Mouse (Mus musculus): ENCODE results near the gene Gm21762. TPM values are rescaled to one million over a fixed set of nuclear protein-coding genes. Genes with fewer than 3 reads are reported as not detected.
"Not testable (repeated sequence)": the region's sequence is repeated elsewhere in the genome, so short reads cannot be mapped to it uniquely, and the experiment has no call there.

Gm21762 gene
- polyA plus RNA-seq, 1 experiment from 2014 or later = not detected

DNA sequence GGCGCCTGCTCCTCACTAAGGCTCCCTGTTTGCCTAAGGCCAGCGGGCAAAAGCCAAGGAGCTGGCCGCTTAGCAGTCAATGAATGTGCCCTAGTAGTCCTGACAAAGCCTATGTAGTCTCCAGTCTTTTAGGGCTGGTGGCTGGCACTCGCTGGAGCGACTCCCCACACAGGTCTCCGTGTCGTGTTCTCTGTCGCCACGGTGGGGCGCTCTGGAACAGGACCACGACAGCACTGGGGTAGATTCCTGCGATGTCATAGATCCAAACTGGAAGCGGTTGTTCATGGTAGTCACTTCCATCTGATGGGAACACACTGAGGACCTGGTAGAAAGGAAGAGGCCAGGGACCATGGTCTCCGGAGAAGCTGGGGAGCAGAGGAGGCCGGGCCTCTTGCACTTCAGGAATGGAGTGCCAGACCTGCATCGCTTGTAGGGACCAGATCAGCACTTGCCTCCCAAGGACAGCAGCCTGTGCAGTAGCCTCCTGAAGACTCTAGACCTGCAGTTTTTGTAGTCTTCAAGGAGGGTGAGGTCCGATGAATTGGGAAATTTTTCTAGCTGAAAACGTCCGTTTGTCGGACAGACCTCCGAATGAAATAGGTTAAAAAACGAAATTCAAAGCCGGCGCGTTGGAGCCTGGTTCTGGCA lies 7.4 kb upstream of the Gm21762 start:
- not testable (repeated sequence) for H3K9me3 ChIP-seq (ENCODE audit: control insufficient read depth, low read depth, low read length); H3K4me3 ChIP-seq (ENCODE audit: low read depth, low read length); H3K9ac ChIP-seq (replicated peaks; ENCODE audit: low read depth, low read length); H3K36me3 ChIP-seq (ENCODE audit: control insufficient read depth, insufficient read depth, low read length); ATAC-seq (ENCODE audit: insufficient number of reproducible peaks, insufficient read depth, low FRiP score, low read depth); H3K4me2 ChIP-seq (replicated peaks; ENCODE audit: low read depth, low read length); H3K27me3 ChIP-seq (ENCODE audit: control insufficient read depth, insufficient read depth, low read length); H3K4me1 ChIP-seq (ENCODE audit: control insufficient read depth, insufficient read depth, low read length); H3K27ac ChIP-seq (ENCODE audit: low read length)
- 93% methylated on average over 16 of the region's 25 CpGs for WGBS

DNA sequence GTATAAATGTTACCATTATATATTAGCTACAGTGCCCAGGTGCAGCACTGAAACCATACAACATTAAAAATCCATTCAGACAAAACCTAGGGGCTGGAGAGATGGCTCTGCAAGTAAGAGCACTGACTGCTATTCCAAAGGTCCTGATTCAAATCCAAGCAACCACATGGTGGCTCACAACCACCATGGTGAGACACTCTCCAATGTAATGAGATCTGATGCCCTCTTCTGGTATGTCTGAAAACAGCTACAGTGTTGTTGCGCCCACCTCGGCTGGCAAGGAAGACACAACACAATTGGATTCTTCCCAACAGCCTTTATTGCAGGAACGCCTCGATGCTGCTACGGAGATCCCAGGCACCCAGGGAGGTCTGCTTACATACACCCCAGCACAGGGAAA lies 5.2 kb upstream of the Gm21762 start:
- 77% methylated on average over 5 of the region's 5 CpGs for WGBS

DNA sequence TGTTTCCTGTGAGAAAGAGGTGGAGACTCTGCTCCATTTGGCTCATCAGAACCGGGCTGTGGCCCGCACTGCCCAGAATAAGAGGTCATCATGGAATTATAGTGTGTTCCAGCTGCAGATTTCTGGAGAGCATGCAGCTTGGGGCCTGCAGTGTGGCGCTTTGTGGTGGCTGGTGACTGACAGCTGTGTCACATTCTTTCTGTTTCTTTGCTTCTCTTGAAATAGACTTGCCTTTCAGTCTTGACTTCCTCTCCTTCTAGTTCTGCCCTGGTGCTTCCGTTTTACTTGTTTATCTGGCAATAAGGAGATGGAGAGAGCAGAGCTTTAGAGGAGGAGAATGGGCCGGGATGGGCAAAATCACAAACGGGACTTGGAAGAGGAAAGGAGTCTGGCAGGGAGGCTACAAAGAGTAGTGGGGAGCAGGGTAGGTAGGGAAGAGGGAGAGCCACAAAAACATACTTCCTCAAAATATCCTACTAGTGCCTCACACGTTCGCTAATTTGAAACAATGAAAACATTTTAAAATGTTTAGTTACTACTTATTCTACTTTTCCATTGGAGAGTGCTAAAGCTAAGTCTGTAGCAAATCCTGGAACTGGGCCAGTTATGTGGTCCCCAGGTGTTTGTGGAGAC lies 19.4 kb downstream of the Gm21762 start:
- H3K27ac ChIP-seq (ENCODE audit: low read length); H3K9ac ChIP-seq (replicated peaks; ENCODE audit: low read depth, low read length); H3K4me3 ChIP-seq (ENCODE audit: low read depth, low read length); H3K4me2 ChIP-seq (replicated peaks; ENCODE audit: low read depth, low read length); H3K9me3 ChIP-seq (ENCODE audit: control insufficient read depth, low read depth, low read length); H3K27me3 ChIP-seq (ENCODE audit: control insufficient read depth, insufficient read depth, low read length); H3K36me3 ChIP-seq (ENCODE audit: control insufficient read depth, insufficient read depth, low read length); H3K4me1 ChIP-seq (ENCODE audit: control insufficient read depth, insufficient read depth, low read length); ATAC-seq (ENCODE audit: insufficient number of reproducible peaks, insufficient read depth, low FRiP score, low read depth): not testable (repeated sequence)
- WGBS = 83% methylated on average over 7 of the region's 8 CpGs

More for the DNA sequence above, 5.2 kb upstream of the Gm21762 start:
- H3K27me3 ChIP-seq (ENCODE audit: control insufficient read depth, insufficient read depth, low read length); H3K4me1 ChIP-seq (ENCODE audit: control insufficient read depth, insufficient read depth, low read length); H3K4me2 ChIP-seq (replicated peaks; ENCODE audit: low read depth, low read length); H3K36me3 ChIP-seq (ENCODE audit: control insufficient read depth, insufficient read depth, low read length); H3K27ac ChIP-seq (ENCODE audit: low read length); H3K9ac ChIP-seq (replicated peaks; ENCODE audit: low read depth, low read length); H3K4me3 ChIP-seq (ENCODE audit: low read depth, low read length); H3K9me3 ChIP-seq (ENCODE audit: control insufficient read depth, low read depth, low read length); ATAC-seq (ENCODE audit: insufficient number of reproducible peaks, insufficient read depth, low FRiP score, low read depth): not testable (repeated sequence)

DNA sequence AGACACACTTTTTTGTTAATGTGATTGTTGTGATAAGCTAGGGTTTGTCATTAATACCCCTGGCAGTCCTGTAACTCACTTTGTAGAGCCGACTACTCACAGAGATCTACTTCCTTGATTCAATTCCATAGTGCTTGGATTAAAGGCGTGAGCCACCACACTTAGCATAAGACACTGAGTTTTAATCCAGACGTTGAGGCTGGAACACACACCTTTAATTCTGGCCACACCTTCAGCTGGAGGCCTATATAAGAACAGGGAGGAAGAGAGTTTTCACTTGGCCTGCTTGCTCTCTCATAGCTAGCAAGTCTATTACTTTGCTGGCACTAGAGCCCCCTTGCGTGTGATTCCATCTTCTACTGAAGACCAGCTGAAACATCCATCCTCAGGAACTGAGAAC lies 43.6 kb downstream of the Gm21762 start, which contains the start of gene Gm21818:
TSS of gene Gm21818 (plus strand) at position 301 of the 400 bp plus-strand sequence.
- H3K36me3 ChIP-seq (ENCODE audit: control insufficient read depth, insufficient read depth, low read length); H3K4me1 ChIP-seq (ENCODE audit: control insufficient read depth, insufficient read depth, low read length); H3K4me3 ChIP-seq (ENCODE audit: low read depth, low read length); H3K27me3 ChIP-seq (ENCODE audit: control insufficient read depth, insufficient read depth, low read length); H3K9me3 ChIP-seq (ENCODE audit: control insufficient read depth, low read depth, low read length); H3K4me2 ChIP-seq (replicated peaks; ENCODE audit: low read depth, low read length); H3K27ac ChIP-seq (ENCODE audit: low read length); H3K9ac ChIP-seq (replicated peaks; ENCODE audit: low read depth, low read length); ATAC-seq (ENCODE audit: insufficient number of reproducible peaks, insufficient read depth, low FRiP score, low read depth): not testable (repeated sequence)
- 68% methylated on average over 4 of the region's 4 CpGs for WGBS

DNA sequence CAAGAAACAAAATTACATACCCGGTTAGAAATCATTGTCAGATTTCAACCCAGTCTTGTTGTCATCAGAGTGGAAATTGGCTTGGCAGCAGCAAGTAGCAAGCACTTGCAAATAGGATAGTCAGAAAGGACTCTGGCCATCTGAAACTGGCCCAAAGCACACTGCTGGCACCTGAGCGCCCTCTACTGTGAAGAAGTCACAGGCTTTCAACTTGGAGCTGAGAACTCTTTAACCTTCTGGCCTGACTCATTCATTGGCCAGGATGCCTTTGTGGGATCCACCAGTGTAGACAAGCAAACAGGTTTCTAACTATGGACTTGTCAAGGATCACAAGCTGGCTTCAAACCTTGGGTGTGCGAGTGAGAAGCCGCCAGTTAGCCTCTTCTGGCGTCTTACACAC lies 47.4 kb downstream of the Gm21762 start:
- 55% methylated on average over 5 of the region's 5 CpGs for WGBS
- not testable (repeated sequence) for H3K36me3 ChIP-seq (ENCODE audit: control insufficient read depth, insufficient read depth, low read length); ATAC-seq (ENCODE audit: insufficient number of reproducible peaks, insufficient read depth, low FRiP score, low read depth); H3K27ac ChIP-seq (ENCODE audit: low read length); H3K9ac ChIP-seq (replicated peaks; ENCODE audit: low read depth, low read length); H3K4me3 ChIP-seq (ENCODE audit: low read depth, low read length); H3K9me3 ChIP-seq (ENCODE audit: control insufficient read depth, low read depth, low read length); H3K4me1 ChIP-seq (ENCODE audit: control insufficient read depth, insufficient read depth, low read length); H3K4me2 ChIP-seq (replicated peaks; ENCODE audit: low read depth, low read length); H3K27me3 ChIP-seq (ENCODE audit: control insufficient read depth, insufficient read depth, low read length)

Other genes with a start within 250 kb of the Gm21762 start
- gene Gm36079, start 188.9 kb downstream of the Gm21762 start, polyA plus RNA-seq (2014; fragmentation: Nextera tagmentation; extraction: Ambion mirVana) = not detected in 2 replicates
- gene Gm21188, start 163.8 kb downstream of the Gm21762 start, polyA plus RNA-seq (2014; fragmentation: Nextera tagmentation; extraction: Ambion mirVana) = not detected in 2 replicates
- not detected in 2 replicates for gene Gm20767, start 75.7 kb downstream of the Gm21762 start, polyA plus RNA-seq (2014; fragmentation: Nextera tagmentation; extraction: Ambion mirVana)
- gene Gm21818, start 43.5 kb downstream of the Gm21762 start, polyA plus RNA-seq (2014; fragmentation: Nextera tagmentation; extraction: Ambion mirVana) = not detected in 2 replicates
- gene Gm21731, start 23.2 kb upstream of the Gm21762 start, polyA plus RNA-seq (2014; fragmentation: Nextera tagmentation; extraction: Ambion mirVana) = not detected in 2 replicates
- gene AF067061, start 47.2 kb upstream of the Gm21762 start, polyA plus RNA-seq (2014; fragmentation: Nextera tagmentation; extraction: Ambion mirVana) = not detected in 2 replicates
- 0.21 and 0.95 TPM in 2 replicates for gene BC147527, start 84.4 kb upstream of the Gm21762 start, polyA plus RNA-seq (2014; fragmentation: Nextera tagmentation; extraction: Ambion mirVana)
- not detected in 2 replicates for gene Tcstv3, start 100.9 kb upstream of the Gm21762 start, polyA plus RNA-seq (2014; fragmentation: Nextera tagmentation; extraction: Ambion mirVana)

All from stomach, embryonic 14.5 days (tissue).